Comparison of ENCODE assay signal across 19 mouse cellular contexts in genomic region chr9:28822466-28822865, GRCm38 (mm10).
A peak's percentile ranks its signal among the peaks of the same experiment; 100 is the strongest.
DNase-seq lines count a peak whose midpoint lies in the region; ATAC-seq and TF ChIP-seq lines count a peak whose summit lies in the region.
"Had no signal": no experiment of that assay in that cellular context is flagged by ENCODE, and none has a peak within 500 bp of the region (broad histone marks: within the 10 kb centered on the region; RNA-seq: fewer than 3 reads in every experiment).

No protein-coding gene starts in this region.

- peak; percentile 36 for DNase-seq in cerebellum, adult 9-11 months
- no peak for DNase-seq in cerebellum, adult 11 months
- no peak for DNase-seq in left cerebral cortex, adult 2 months (ENCODE audit: extremely low spot score in 1 of 2, low spot score in 2 of 2)
- DNase-seq in left cerebral cortex, postnatal 14 days (ENCODE audit: low spot score in 2 of 2), result no peak
- no peak for DNase-seq in kidney, postnatal 10 days
- DNase-seq: adrenal gland, adult 2 months; adrenal gland, postnatal 25 days; gastrocnemius, postnatal 10 days; heart, adult 18-20 months; heart, postnatal 10 days; heart, postnatal 4 days; kidney, adult 11 months; kidney, adult 9 months had no signal

- peaks cover 9% of the 10 kb centered on the region for H3K4me1 ChIP-seq in forebrain, embryonic 16.5 days (replicated peaks; ENCODE audit: control insufficient read depth, insufficient read depth, low read length)
- peaks cover 10% of the 10 kb centered on the region; the same call in 1 of the 2 replicates for H3K4me1 ChIP-seq in forebrain, embryonic 15.5 days
- H3K4me1 ChIP-seq: embryonic facial prominence, embryonic 13.5 days; heart, embryonic 10.5 days; hindbrain, embryonic 13.5 days had no signal

- intact Hi-C loops in left cerebral cortex, adult 2 months (cut with DNase I), result loop anchor here (1.0 to 10.0 kb wide), 3 partner anchors 84 to 418 kb away; no protein-coding TSS in a partner anchor
- intact Hi-C loops in left cerebral cortex, postnatal 14 days (cut with DNase I), result no loop called here

- 0 out of 2 replicates have a peak, but pooled peaks have one; percentile 47 for ATAC-seq in forebrain, embryonic 16.5 days
- ATAC-seq in forebrain, embryonic 15.5 days (replicated peaks), result no peak
- ATAC-seq: hindbrain, postnatal 0 days had no signal

- H3K9me3 ChIP-seq in forebrain, embryonic 16.5 days (ENCODE audit: control insufficient read depth, low read length), result no peaks in the 10 kb centered on the region
- H3K9me3 ChIP-seq in forebrain, embryonic 15.5 days, result no peaks in the 10 kb centered on the region
- H3K9me3 ChIP-seq: embryonic facial prominence, embryonic 13.5 days; heart, embryonic 10.5 days; hindbrain, embryonic 13.5 days had no signal

- H3K36me3 ChIP-seq in forebrain, embryonic 16.5 days (ENCODE audit: control insufficient read depth, insufficient read depth), result no peaks in the 10 kb centered on the region
- no peaks in the 10 kb centered on the region for H3K36me3 ChIP-seq in forebrain, embryonic 15.5 days
- H3K36me3 ChIP-seq: embryonic facial prominence, embryonic 13.5 days; heart, embryonic 10.5 days; hindbrain, embryonic 13.5 days had no signal

- no peaks in the 10 kb centered on the region for H3K27me3 ChIP-seq in forebrain, embryonic 16.5 days (replicated peaks; ENCODE audit: control insufficient read depth, insufficient read depth, low read length)
- H3K27me3 ChIP-seq in forebrain, embryonic 15.5 days, result no peaks in the 10 kb centered on the region
- H3K27me3 ChIP-seq: embryonic facial prominence, embryonic 13.5 days; hindbrain, embryonic 13.5 days had no signal

- WGBS in forebrain, embryonic 16.5 days, result 67% methylated on average over 5 of the region's 5 CpGs
- WGBS in forebrain, embryonic 15.5 days, result 79% methylated on average over 5 of the region's 5 CpGs

- H3K4me2 ChIP-seq in forebrain, embryonic 16.5 days (ENCODE audit: low read length), result no peak overlapping the region
- no peak overlapping the region for H3K4me2 ChIP-seq in forebrain, embryonic 15.5 days (replicated peaks)
- H3K4me2 ChIP-seq: embryonic facial prominence, embryonic 13.5 days; hindbrain, embryonic 13.5 days had no signal

- H3K4me3 ChIP-seq in forebrain, embryonic 16.5 days (replicated peaks; ENCODE audit: low read length), result no peak overlapping the region
- H3K4me3 ChIP-seq in forebrain, embryonic 15.5 days, result no peak overlapping the region
- H3K4me3 ChIP-seq in left cerebral cortex, adult 2 months, result no peak overlapping the region
- H3K4me3 ChIP-seq: embryonic facial prominence, embryonic 13.5 days; heart, embryonic 10.5 days; hindbrain, embryonic 13.5 days had no signal

- peak overlapping the region; percentile 14; the same call in 1 of the 2 replicates for H3K27ac ChIP-seq in forebrain, embryonic 16.5 days (ENCODE audit: low read length)
- H3K27ac ChIP-seq in forebrain, embryonic 15.5 days (replicated peaks), result no peak overlapping the region
- peak overlapping the region; percentile 51; the same call in 1 of the 2 replicates for H3K27ac ChIP-seq in left cerebral cortex, adult 2 months
- H3K27ac ChIP-seq: embryonic facial prominence, embryonic 13.5 days; heart, embryonic 10.5 days; hindbrain, embryonic 13.5 days; hindbrain, postnatal 0 days had no signal

- no peak overlapping the region for H3K9ac ChIP-seq in forebrain, embryonic 16.5 days (replicated peaks; ENCODE audit: low read depth, low read length)
- H3K9ac ChIP-seq in forebrain, embryonic 15.5 days (replicated peaks), result no peak overlapping the region
- H3K9ac ChIP-seq: embryonic facial prominence, embryonic 13.5 days; hindbrain, embryonic 13.5 days had no signal

- TF ChIP-seq CTCF in left cerebral cortex, adult 2 months (IDR thresholded peaks at IDR 0.05), result no peak
